Mouse (Mus musculus) stomach, postnatal 0 days (tissue): ENCODE results near the gene Prkcb.

Experiments used
- CTCF ChIP-seq: IDR thresholded peaks from 2 replicates; pipeline ENCODE4 v1.5.1; 2016; ENCODE audit warnings: antibody characterized with exemption, low read depth, mild to moderate bottlenecking, moderate library complexity
- EP300 ChIP-seq: optimal IDR thresholded peaks from 2 replicates; pipeline ENCODE3; 2016; ENCODE audit warnings: antibody characterized with exemption

- peak; percentile 81 for TF ChIP-seq CTCF
- TF ChIP-seq EP300, result no peak
Measured at GRCm38 (mm10) chr7:122251197-122252011, 37.1 kb upstream of the Prkcb start.
